Mouse (Mus musculus) liver, embryonic 16.5 days (tissue): Measurements from ENCODE around the gene Slc8a3. TPM values are rescaled to one million over a fixed set of nuclear protein-coding genes. Genes with fewer than 3 reads are reported as not detected.

Experiments
- ATAC-seq: fragments of 200-750 bp; cut with Nextera tagmentation; 2 replicates; pipeline ENCODE4 v1.8.0; 2017; ENCODE audit warnings: low read depth, mild to moderate bottlenecking, moderate number of reproducible peaks, moderate library complexity
- H3K27ac ChIP-seq: fragments of 300-500 bp; sonication (generic); 2 replicates; pipeline ENCODE4 v1.5.1; 2014; ENCODE audit warnings: mild to moderate bottlenecking, low read length
- H3K27me3 ChIP-seq: fragments of 300-500 bp; sonication (generic); 2 replicates; pipeline ENCODE4 v1.6.1; 2014; ENCODE audit warnings: low read depth, low read length, mixed read lengths; ENCODE audit not compliant: control insufficient read depth, insufficient read depth
- H3K36me3 ChIP-seq: fragments of 300-500 bp; sonication (generic); 2 replicates; pipeline ENCODE4 v1.6.1; 2014; ENCODE audit warnings: mild to moderate bottlenecking; ENCODE audit not compliant: control insufficient read depth, insufficient read depth
- H3K4me1 ChIP-seq: fragments of 300-500 bp; sonication (generic); 2 replicates; pipeline ENCODE4 v1.6.1; 2014; ENCODE audit warnings: low read depth, low read length, mixed read lengths; ENCODE audit not compliant: control insufficient read depth
- H3K4me2 ChIP-seq: fragments of 300-500 bp; sonication (generic); 2 replicates; pipeline ENCODE4 v1.6.1; 2014; ENCODE audit warnings: low read depth, low read length, mixed read lengths
- H3K4me3 ChIP-seq: fragments of 300-500 bp; sonication (generic); 2 replicates; pipeline ENCODE4 v1.5.1; 2014; ENCODE audit warnings: low read depth, mild to moderate bottlenecking, low read length
- H3K9ac ChIP-seq: fragments of 300-500 bp; sonication (generic); 2 replicates; pipeline ENCODE4 v1.6.1; 2014; ENCODE audit warnings: low read depth, low read length
- H3K9me3 ChIP-seq: fragments of 300-500 bp; sonication (generic); replicated peaks from 2 replicates; pipeline ENCODE4 v1.6.1; 2016; ENCODE audit warnings: low read length; ENCODE audit not compliant: control insufficient read depth
- WGBS: fragments of 180-500 bp; shearing (Covaris S2); extraction: QIAGEN DNeasy Blood & Tissue Kit; methylation state at CpG from one replicate; pipeline ENCODE4 v1.1.7; 2014; ENCODE audit not compliant: insufficient replicate concordance; 5-methylcytosine and 5-hydroxymethylcytosine counted together
- polyA plus RNA-seq: library from polyadenylated mRNA; unstranded; fragments of >200 nt; fragmentation: Nextera tagmentation; extraction: Ambion mirVana; gene quantifications from 2 replicates; pipeline ENCODE4 v1.2.1, GENCODE M21; 2015

The Slc8a3 gene
- polyA plus RNA-seq, 1 experiment from 2014 or later = 0.04 TPM

DNA sequence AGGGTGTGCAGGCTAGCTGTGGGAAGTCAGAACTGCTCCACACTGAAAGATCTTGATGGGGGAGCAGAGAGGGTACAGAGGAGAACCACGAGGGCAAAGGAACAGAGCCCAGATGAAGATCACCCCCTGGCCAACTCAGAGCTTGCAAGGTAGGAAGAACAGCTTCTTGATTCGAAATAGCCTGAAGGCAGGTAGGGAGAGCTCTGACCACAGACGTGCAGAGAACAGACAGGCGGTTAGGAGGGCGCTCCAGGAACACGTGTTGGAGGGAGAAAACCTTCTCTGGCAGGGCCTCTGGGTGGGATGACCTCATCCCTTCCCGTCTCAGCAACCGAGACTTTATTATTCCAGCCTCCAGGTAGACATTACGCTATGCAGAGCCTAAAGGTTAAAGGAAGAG lies 157.7 kb downstream of the Slc8a3 start:
- no peak overlapping the region for H3K27ac ChIP-seq
- H3K4me2 ChIP-seq = no peak overlapping the region
- WGBS = 48% methylated on average over 9 of the region's 9 CpGs
- ATAC-seq = no peak
- no peak overlapping the region for H3K4me3 ChIP-seq
- no peaks in the 10 kb centered on the region for H3K4me1 ChIP-seq
- H3K9ac ChIP-seq = no peak overlapping the region
- no peaks in the 10 kb centered on the region for H3K27me3 ChIP-seq
- no peaks in the 10 kb centered on the region for H3K36me3 ChIP-seq
- no peaks in the 10 kb centered on the region for H3K9me3 ChIP-seq

DNA sequence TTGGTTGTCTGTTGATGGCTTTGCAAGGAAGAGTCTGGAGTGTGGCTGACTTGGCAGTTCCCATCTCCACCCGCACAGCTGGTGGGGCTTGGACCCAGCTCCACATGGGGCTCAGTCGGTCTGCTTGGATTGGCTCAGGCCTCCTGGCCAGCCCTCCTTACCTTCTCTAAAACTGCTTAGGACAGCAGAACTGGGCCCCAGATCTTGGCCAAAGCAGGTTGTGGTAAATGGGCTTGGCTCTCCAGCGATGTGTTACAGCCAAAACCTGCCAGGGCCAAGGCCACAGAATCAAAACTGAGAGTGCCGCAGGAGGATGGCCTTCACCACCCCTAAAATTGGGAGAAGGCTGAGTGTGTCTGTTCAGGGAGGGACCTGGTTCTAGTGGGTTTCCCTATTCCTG lies 159.1 kb downstream of the Slc8a3 start:
- no peak overlapping the region for H3K4me3 ChIP-seq
- H3K9ac ChIP-seq = no peak overlapping the region
- no peak for ATAC-seq
- H3K27ac ChIP-seq = no peak overlapping the region
- no peaks in the 10 kb centered on the region for H3K4me1 ChIP-seq
- H3K9me3 ChIP-seq = no peaks in the 10 kb centered on the region
- WGBS = 78% methylated on average over 4 of the region's 4 CpGs
- H3K4me2 ChIP-seq = no peak overlapping the region
- H3K27me3 ChIP-seq = no peaks in the 10 kb centered on the region
- no peaks in the 10 kb centered on the region for H3K36me3 ChIP-seq

DNA sequence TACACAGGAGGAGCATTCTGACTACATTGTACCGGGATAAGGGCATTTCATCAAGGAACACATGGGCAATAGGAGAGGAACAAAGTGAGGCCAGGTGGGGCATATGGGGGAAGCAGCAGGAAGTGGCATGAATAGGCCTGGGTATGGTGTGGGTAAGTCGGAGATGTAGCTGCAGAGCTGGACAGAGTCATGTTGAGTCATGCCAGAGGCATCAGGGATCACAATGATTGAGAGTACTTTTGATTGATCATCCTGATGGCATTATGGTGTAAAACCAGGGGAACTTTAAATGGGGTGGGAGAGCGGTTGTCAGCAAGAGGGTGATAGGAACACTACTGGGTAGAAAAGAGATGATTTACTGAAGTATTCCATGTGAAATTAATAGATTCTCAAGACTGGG lies 160.0 kb downstream of the Slc8a3 start:
- H3K4me1 ChIP-seq = no peaks in the 10 kb centered on the region
- H3K4me2 ChIP-seq = no peak overlapping the region
- ATAC-seq = no peak
- 55% methylated on average over 3 of the region's 3 CpGs for WGBS
- H3K9me3 ChIP-seq = no peaks in the 10 kb centered on the region
- no peaks in the 10 kb centered on the region for H3K27me3 ChIP-seq
- no peaks in the 10 kb centered on the region for H3K36me3 ChIP-seq
- H3K4me3 ChIP-seq = no peak overlapping the region
- H3K27ac ChIP-seq = no peak overlapping the region
- no peak overlapping the region for H3K9ac ChIP-seq

DNA sequence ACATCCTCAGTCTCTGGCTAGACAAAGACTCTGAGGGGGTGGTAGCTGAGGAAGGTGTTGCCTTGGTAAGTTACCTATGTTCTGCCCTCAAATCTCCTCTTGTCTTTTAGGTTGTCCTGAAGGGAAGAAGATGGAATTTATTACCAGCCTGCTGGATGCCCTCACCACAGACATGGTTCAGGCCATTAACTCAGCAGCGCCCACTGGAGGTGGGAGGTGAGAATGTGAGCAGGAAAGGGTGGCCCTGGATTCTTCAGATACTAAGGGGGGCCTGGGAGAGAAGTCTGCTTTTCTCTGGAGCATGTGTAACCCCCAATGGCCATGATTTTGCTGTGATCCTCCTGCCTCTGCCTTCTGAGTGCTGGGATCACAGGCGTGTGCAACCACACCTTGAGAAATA lies 162.9 kb downstream of the Slc8a3 start:
- no peak for ATAC-seq

DNA sequence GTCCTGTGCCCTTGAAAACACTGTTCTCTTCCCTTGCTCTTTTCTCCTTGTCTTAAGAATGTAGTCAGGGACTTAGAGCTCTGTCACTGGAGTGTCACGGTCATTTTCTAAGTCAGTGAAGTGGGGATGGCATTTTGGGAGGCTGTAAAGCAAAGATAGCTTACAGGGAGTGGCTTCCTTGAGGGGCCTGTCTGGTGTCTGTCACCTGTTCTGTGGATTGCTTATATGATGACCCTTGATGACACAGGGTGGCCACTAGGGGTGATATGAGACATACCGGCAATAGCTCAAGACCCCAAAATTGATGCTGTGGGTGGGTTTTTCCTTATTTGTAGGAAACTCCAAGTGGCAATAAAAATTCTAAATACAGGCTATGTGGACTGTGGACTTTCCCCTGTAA lies 164.5 kb downstream of the Slc8a3 start:
- Histone ChIP-seq H3K4me3 (no peak overlapping the region), H3K4me2 (no peak overlapping the region), H3K9ac (no peak overlapping the region), H3K36me3 (no peaks in the 10 kb centered on the region), H3K27me3 (no peaks in the 10 kb centered on the region), H3K9me3 (no peaks in the 10 kb centered on the region), H3K4me1 (no peaks in the 10 kb centered on the region), H3K27ac (no peak overlapping the region)
- ATAC-seq = no peak
- 71% methylated on average over 2 of the region's 2 CpGs for WGBS

More for the DNA sequence above, 162.9 kb downstream of the Slc8a3 start:
- WGBS = 71% methylated on average over 2 of the region's 2 CpGs
- no peak overlapping the region for H3K4me3 ChIP-seq
- H3K27me3 ChIP-seq = no peaks in the 10 kb centered on the region
- no peaks in the 10 kb centered on the region for H3K4me1 ChIP-seq
- no peaks in the 10 kb centered on the region for H3K36me3 ChIP-seq
- no peaks in the 10 kb centered on the region for H3K9me3 ChIP-seq
- no peak overlapping the region for H3K27ac ChIP-seq
- H3K9ac ChIP-seq = no peak overlapping the region
- H3K4me2 ChIP-seq = no peak overlapping the region

DNA sequence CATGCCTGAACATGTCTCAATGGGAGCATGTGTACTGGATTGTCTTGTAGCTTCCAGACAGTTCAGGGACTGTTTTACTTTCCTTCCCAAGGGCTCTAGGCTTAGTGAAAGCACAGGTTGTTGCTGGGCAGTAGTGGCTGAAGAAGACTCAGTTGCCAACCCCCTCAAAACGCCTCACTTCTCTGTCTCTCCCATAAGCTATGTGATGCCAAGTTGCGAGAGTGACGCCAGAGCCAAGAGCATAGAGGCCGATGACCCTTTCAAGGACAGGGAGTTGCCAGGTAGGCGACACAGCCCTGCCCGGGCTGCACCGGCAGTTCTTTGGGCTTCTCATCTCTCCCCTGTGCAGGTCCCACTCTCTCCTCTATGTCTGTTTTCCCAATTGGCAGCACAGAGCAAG lies 164.9 kb downstream of the Slc8a3 start:
- no peak overlapping the region for H3K4me2 ChIP-seq
- H3K27ac ChIP-seq = no peak overlapping the region
- ATAC-seq = no peak
- H3K9ac ChIP-seq = no peak overlapping the region
- no peaks in the 10 kb centered on the region for H3K27me3 ChIP-seq
- no peak overlapping the region for H3K4me3 ChIP-seq
- H3K36me3 ChIP-seq = no peaks in the 10 kb centered on the region
- WGBS = 86% methylated on average over 7 of the region's 7 CpGs
- H3K9me3 ChIP-seq = no peaks in the 10 kb centered on the region
- H3K4me1 ChIP-seq = no peaks in the 10 kb centered on the region

DNA sequence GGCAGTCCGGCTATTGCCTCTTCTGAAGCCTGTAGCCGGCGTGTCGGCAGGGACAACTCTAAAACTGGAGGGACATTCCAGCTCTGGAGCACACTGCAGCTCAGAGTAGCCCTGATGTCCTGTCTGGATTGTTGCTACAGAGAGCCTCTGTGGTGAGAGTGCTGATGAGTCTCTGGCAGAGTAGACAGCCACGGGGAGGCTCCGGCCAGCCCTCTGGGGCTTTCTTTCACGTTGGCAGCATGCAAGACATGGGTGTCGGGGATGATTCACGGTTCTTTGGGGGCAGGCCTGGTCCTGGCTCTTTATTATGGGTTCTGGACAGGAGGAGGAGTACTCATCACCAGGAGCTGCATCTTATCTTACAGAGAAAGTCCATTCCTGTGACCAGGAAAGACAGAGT lies 165.8 kb downstream of the Slc8a3 start:
- no peak for ATAC-seq
- 67% methylated on average over 9 of the region's 9 CpGs for WGBS
- no peaks in the 10 kb centered on the region for H3K9me3 ChIP-seq

DNA sequence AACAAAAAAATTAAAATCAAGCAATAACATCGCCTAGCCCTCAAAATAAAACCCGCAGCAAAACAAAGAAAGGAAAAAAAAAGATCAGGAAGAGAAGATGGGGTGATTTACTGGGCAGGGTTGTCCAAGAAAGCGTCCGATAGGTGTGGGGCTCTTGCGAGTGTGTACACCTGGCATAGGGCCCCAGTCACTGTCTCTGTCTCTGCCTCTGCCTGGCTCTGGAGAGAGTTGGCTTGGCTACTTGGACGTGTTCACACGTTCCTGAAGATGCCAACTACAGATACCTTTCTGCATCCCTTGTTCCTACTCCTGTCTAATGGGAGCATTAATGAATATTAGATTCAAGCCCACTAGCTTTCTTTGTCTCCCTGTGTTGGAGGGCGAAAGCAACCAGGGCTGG lies 166.4 kb downstream of the Slc8a3 start:
- Histone ChIP-seq H3K9ac (no peak overlapping the region), H3K27me3 (no peaks in the 10 kb centered on the region), H3K4me1 (no peaks in the 10 kb centered on the region), H3K4me2 (no peak overlapping the region), H3K36me3 (no peaks in the 10 kb centered on the region), H3K27ac (no peak overlapping the region), H3K4me3 (no peak overlapping the region), H3K9me3 (no peaks in the 10 kb centered on the region)
- 63% methylated on average over 8 of the region's 8 CpGs for WGBS
- ATAC-seq = no peak

More for the DNA sequence above, 165.8 kb downstream of the Slc8a3 start:
- H3K4me2 ChIP-seq = no peak overlapping the region
- H3K9ac ChIP-seq = no peak overlapping the region
- no peaks in the 10 kb centered on the region for H3K4me1 ChIP-seq
- no peak overlapping the region for H3K27ac ChIP-seq
- no peak overlapping the region for H3K4me3 ChIP-seq
- H3K36me3 ChIP-seq = no peaks in the 10 kb centered on the region
- no peaks in the 10 kb centered on the region for H3K27me3 ChIP-seq

DNA sequence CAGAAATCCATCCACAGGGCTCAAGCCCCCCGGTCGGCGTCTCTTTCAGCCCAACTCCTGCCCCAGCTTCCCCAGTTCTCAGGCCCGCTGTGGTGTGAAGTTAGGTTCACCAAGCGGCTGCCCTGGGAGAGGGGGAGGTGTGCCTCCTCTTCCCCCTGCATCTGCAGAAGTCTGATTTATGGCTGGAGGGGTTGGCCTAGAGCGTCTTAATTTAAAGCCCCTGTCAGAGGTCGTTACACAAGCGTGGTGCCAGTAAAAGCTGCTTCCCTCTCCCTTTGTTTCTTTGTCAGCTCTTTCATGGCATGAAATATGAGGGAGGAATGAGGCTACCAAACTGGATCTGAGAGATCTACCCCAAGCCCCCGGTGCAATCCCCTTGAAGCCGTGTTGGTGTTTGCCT lies 166.9 kb downstream of the Slc8a3 start:
- Histone ChIP-seq H3K9me3 (no peaks in the 10 kb centered on the region), H3K4me2 (no peak overlapping the region), H3K36me3 (no peaks in the 10 kb centered on the region), H3K4me3 (no peak overlapping the region), H3K27me3 (no peaks in the 10 kb centered on the region), H3K27ac (no peak overlapping the region), H3K4me1 (no peaks in the 10 kb centered on the region), H3K9ac (no peak overlapping the region)
- 21% methylated on average over 10 of the region's 10 CpGs for WGBS
- ATAC-seq = no peak

DNA sequence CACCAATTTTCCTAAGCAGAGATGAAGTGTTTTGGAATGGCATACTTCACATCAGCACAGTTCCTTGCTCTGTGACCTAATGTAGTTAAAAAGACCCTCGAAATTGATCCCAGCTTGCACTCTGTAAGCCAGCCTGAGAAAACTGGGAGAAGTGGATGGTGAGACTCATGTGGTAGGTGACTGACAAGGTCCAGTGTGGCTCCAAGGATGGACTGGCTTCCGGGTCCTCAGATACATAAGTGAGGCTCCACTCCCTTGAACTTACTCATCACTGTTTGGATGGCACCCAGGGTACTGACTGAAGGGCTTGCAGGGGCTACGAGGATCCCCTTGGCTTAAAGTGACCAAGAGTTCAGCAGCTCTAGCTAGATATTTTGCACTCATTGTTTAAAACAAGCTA lies 169.4 kb downstream of the Slc8a3 start:
- no peak overlapping the region for H3K4me2 ChIP-seq
- H3K27ac ChIP-seq = no peak overlapping the region
- H3K9me3 ChIP-seq = no peaks in the 10 kb centered on the region
- H3K4me3 ChIP-seq = no peak overlapping the region
- ATAC-seq = no peak
- no peak overlapping the region for H3K9ac ChIP-seq
- no peaks in the 10 kb centered on the region for H3K4me1 ChIP-seq
- no peaks in the 10 kb centered on the region for H3K36me3 ChIP-seq
- H3K27me3 ChIP-seq = no peaks in the 10 kb centered on the region
- 44% methylated on average over 3 of the region's 3 CpGs for WGBS
